Mouse (Mus musculus) MEL (cell line): Measurements from ENCODE around the gene Ssh1. TPM values are rescaled to one million over a fixed set of nuclear protein-coding genes. Genes with fewer than 3 reads are reported as not detected.

Source experiments
- DNase-seq: peaks from one replicate; pipeline ENCODE4 v3.0.0; 2011; ENCODE audit warnings: low read depth, low spot score
- H3K27ac ChIP-seq: 2 replicates; pipeline ENCODE4 v1.5.1; 2012; ENCODE audit warnings: low read depth, mild to moderate bottlenecking, control low read depth, low read length, moderate library complexity; ENCODE audit not compliant: control insufficient read depth
- H3K27me3 ChIP-seq, 2 experiments: fragments of 150-350 bp in 1 of 2; sonication (generic) in 1 of 2; 2 replicates each; pipeline ENCODE4 v1.6.1; 2012; ENCODE audit warnings: low read length in 2 of 2, mild to moderate bottlenecking in 2 of 2, improper control_type of control experiment in 1 of 2, moderate library complexity in 1 of 2; ENCODE audit not compliant: insufficient read depth in 2 of 2, control insufficient read depth in 1 of 2
- H3K36me3 ChIP-seq, 2 experiments: 2 replicates each; pipeline ENCODE4 v1.6.1; 2012 to 2014; ENCODE audit warnings: low read length in 2 of 2, improper control_type of control experiment in 1 of 2, inconsistent platforms in 1 of 2, mild to moderate bottlenecking in 1 of 2; ENCODE audit not compliant: insufficient read depth in 2 of 2, control insufficient read depth in 1 of 2
- H3K4me1 ChIP-seq, 2 experiments: fragments of 150-350 bp in 1 of 2; sonication (generic) in 1 of 2; 2 replicates each; pipeline ENCODE4 v1.6.1; 2012; ENCODE audit warnings: low read length in 2 of 2, improper control_type of control experiment in 1 of 2, mild to moderate bottlenecking in 1 of 2; ENCODE audit not compliant: insufficient read depth in 2 of 2, control insufficient read depth in 1 of 2
- H3K4me3 ChIP-seq, 2 experiments: fragments of 150-350 bp in 1 of 2; sonication (generic) in 1 of 2; 2 replicates each; pipeline ENCODE4 v1.5.1; 2012; ENCODE audit warnings: low read depth in 2 of 2, low read length in 2 of 2, mild to moderate bottlenecking in 2 of 2, moderate library complexity in 2 of 2, control low read depth in 1 of 2, improper control_type of control experiment in 1 of 2; ENCODE audit not compliant: control insufficient read depth in 1 of 2, insufficient read depth in 1 of 2
- H3K79me2 ChIP-seq: 2 replicates; pipeline ENCODE4 v1.6.1; 2012; ENCODE audit warnings: mild to moderate bottlenecking, low read length, moderate library complexity; ENCODE audit not compliant: control insufficient read depth, poor library complexity, insufficient read depth
- H3K9ac ChIP-seq: 2 replicates; pipeline ENCODE4 v1.6.1; 2012; ENCODE audit warnings: low read depth, mild to moderate bottlenecking, control low read depth, low read length, moderate library complexity; ENCODE audit not compliant: control insufficient read depth, poor library complexity, severe bottlenecking
- H3K9me3 ChIP-seq: fragments of 150-350 bp; sonication (generic); replicated peaks from 2 replicates; pipeline ENCODE4 v1.6.1; 2012; ENCODE audit warnings: mild to moderate bottlenecking, low read length, improper control_type of control experiment, moderate library complexity; ENCODE audit not compliant: insufficient read depth
- BHLHE40 ChIP-seq: IDR thresholded peaks from 2 replicates; pipeline ENCODE4 v1.6.1; 2012; ENCODE audit warnings: low read depth, mild to moderate bottlenecking, inconsistent platforms, low read length, improper control_type of control experiment, borderline replicate concordance
- CHD1 ChIP-seq: IDR thresholded peaks from 2 replicates; pipeline ENCODE4 v1.6.1; 2012; ENCODE audit warnings: low read depth, mild to moderate bottlenecking, inconsistent platforms, low read length, improper control_type of control experiment
- CTCF ChIP-seq, 3 experiments: IDR thresholded peaks in 2 of 3; conservative IDR thresholded peaks in 1 of 3; 2 replicates each; pipeline ENCODE4 v1.5.1; 2011 to 2012; ENCODE audit warnings: low read length in 3 of 3, low read depth in 2 of 3, mild to moderate bottlenecking in 2 of 3, improper control_type of control experiment in 1 of 3, inconsistent platforms in 1 of 3, mixed read lengths in 1 of 3, moderate library complexity in 1 of 3; ENCODE audit not compliant: control insufficient read depth in 1 of 3, insufficient read depth in 1 of 3, poor library complexity in 1 of 3, severe bottlenecking in 1 of 3
- E2F4 ChIP-seq: IDR thresholded peaks from 2 replicates; pipeline ENCODE4 v1.6.1; 2011; ENCODE audit warnings: low read depth, low read length, improper control_type of control experiment, borderline replicate concordance
- ELF1 ChIP-seq: IDR thresholded peaks from 2 replicates; pipeline ENCODE4 v1.6.1; 2014; ENCODE audit warnings: low read depth, mild to moderate bottlenecking, inconsistent platforms, low read length, improper control_type of control experiment, moderate library complexity
- EP300 ChIP-seq, 2 experiments: IDR thresholded peaks; 2 replicates each; pipeline ENCODE4 v1.6.1; 2011; ENCODE audit warnings: improper control_type of control experiment in 2 of 2, low read length in 2 of 2, low read depth in 1 of 2, mild to moderate bottlenecking in 1 of 2
- ETS1 ChIP-seq: IDR thresholded peaks from 2 replicates; pipeline ENCODE4 v1.6.1; 2012; ENCODE audit warnings: low read depth, mild to moderate bottlenecking, inconsistent platforms, low read length, improper control_type of control experiment, moderate library complexity
- GATA1 ChIP-seq: IDR thresholded peaks from 2 replicates; pipeline ENCODE4 v1.6.1; 2011; ENCODE audit warnings: low read depth, low read length, improper control_type of control experiment
- JUND ChIP-seq: IDR thresholded peaks from 2 replicates; pipeline ENCODE4 v1.6.1; 2011; ENCODE audit warnings: low read depth, mild to moderate bottlenecking, improper control_type of control experiment, low read length
- KAT2A ChIP-seq: conservative IDR thresholded peaks from 2 replicates; pipeline ENCODE4 v1.6.1; 2012; ENCODE audit warnings: low read depth, low read length, improper control_type of control experiment, inconsistent platforms
- MAFK ChIP-seq: IDR thresholded peaks from 2 replicates; pipeline ENCODE4 v1.6.1; 2011; ENCODE audit warnings: low read depth, mild to moderate bottlenecking, low read length, improper control_type of control experiment, borderline replicate concordance
- MAX ChIP-seq: IDR thresholded peaks from 2 replicates; pipeline ENCODE4 v1.6.1; 2011; ENCODE audit warnings: low read length, improper control_type of control experiment
- MEF2A ChIP-seq: IDR thresholded peaks from 2 replicates; pipeline ENCODE4 v1.6.1; 2014; ENCODE audit warnings: low read depth, mild to moderate bottlenecking, inconsistent platforms, low read length, improper control_type of control experiment; ENCODE audit not compliant: poor library complexity, insufficient replicate concordance, severe bottlenecking; ENCODE audit errors: extremely low read depth
- MYB ChIP-seq: IDR thresholded peaks from 2 replicates; pipeline ENCODE4 v1.6.1; 2011; ENCODE audit warnings: mild to moderate bottlenecking, low read depth, low read length, improper control_type of control experiment
- NELFE ChIP-seq: IDR thresholded peaks from 2 replicates; pipeline ENCODE4 v1.6.1; 2011; ENCODE audit warnings: low read depth, low read length, improper control_type of control experiment
- NRF1 ChIP-seq: IDR thresholded peaks from 2 replicates; pipeline ENCODE4 v1.6.1; 2014; ENCODE audit warnings: low read depth, mild to moderate bottlenecking, inconsistent platforms, low read length, improper control_type of control experiment, moderate library complexity; ENCODE audit not compliant: poor library complexity, insufficient read depth, severe bottlenecking
- POLR2A ChIP-seq, 2 experiments: IDR thresholded peaks; 2 replicates each; pipeline ENCODE4 v1.6.1; 2011 to 2012; ENCODE audit warnings: low read length in 2 of 2, mild to moderate bottlenecking in 2 of 2, control low read depth in 1 of 2, improper control_type of control experiment in 1 of 2, low read depth in 1 of 2, moderate library complexity in 1 of 2; ENCODE audit not compliant: control insufficient read depth in 1 of 2, insufficient read depth in 1 of 2, poor library complexity in 1 of 2
- POLR2AphosphoS5 ChIP-seq: IDR thresholded peaks from 2 replicates; pipeline ENCODE4 v1.6.1; 2012; ENCODE audit warnings: low read depth, borderline replicate concordance, mild to moderate bottlenecking, inconsistent platforms, low read length, moderate library complexity, mixed read lengths
- RAD21 ChIP-seq: IDR thresholded peaks from 2 replicates; pipeline ENCODE4 v1.6.1; 2011; ENCODE audit warnings: mild to moderate bottlenecking, low read depth, low read length, improper control_type of control experiment
- RCOR1 ChIP-seq: IDR thresholded peaks from 2 replicates; pipeline ENCODE4 v1.6.1; 2012; ENCODE audit warnings: low read depth, mild to moderate bottlenecking, inconsistent platforms, low read length, improper control_type of control experiment
- SMC3 ChIP-seq: IDR thresholded peaks from 2 replicates; pipeline ENCODE4 v1.6.1; 2011; ENCODE audit warnings: low read depth, low read length, improper control_type of control experiment
- TAL1 ChIP-seq: IDR thresholded peaks from 2 replicates; pipeline ENCODE4 v1.6.1; 2012; ENCODE audit warnings: mild to moderate bottlenecking, inconsistent platforms, low read length, moderate library complexity, mixed read lengths
- USF2 ChIP-seq, 2 experiments: IDR thresholded peaks; 2 replicates each; pipeline ENCODE4 v1.6.1; 2011 to 2012; ENCODE audit warnings: improper control_type of control experiment in 2 of 2, low read length in 2 of 2, borderline replicate concordance in 1 of 2, inconsistent platforms in 1 of 2, low read depth in 1 of 2, mild to moderate bottlenecking in 1 of 2; ENCODE audit not compliant: insufficient read depth in 1 of 2
- ZKSCAN1 ChIP-seq: IDR thresholded peaks from 2 replicates; pipeline ENCODE4 v1.6.1; 2012; ENCODE audit warnings: low read depth, mild to moderate bottlenecking, inconsistent platforms, low read length, improper control_type of control experiment, moderate library complexity
- ZMIZ1 ChIP-seq: IDR thresholded peaks from 2 replicates; pipeline ENCODE4 v1.6.1; 2012; ENCODE audit warnings: low read depth, mild to moderate bottlenecking, inconsistent platforms, low read length, improper control_type of control experiment, moderate library complexity
- ZNF384 ChIP-seq: IDR thresholded peaks from 2 replicates; pipeline ENCODE4 v1.6.1; 2012; ENCODE audit warnings: low read depth, mild to moderate bottlenecking, inconsistent platforms, low read length, improper control_type of control experiment
- polyA plus RNA-seq, 2 experiments: library from polyadenylated mRNA; stranded (reverse) in 1 of 2; unstranded in 1 of 2; fragments of >175 nt in 1 of 2; fragments of >200 nt in 1 of 2; gene quantifications; 2 replicates each; pipeline versions ENCODE4 v1.2.1 to v1.2.4; 2012; ENCODE audit warnings: low replicate concordance in 2 of 2, low read depth in 1 of 2; ENCODE audit not compliant: insufficient read length in 2 of 2, insufficient read depth in 1 of 2, missing spikeins in 1 of 2
- total RNA-seq: library from RNA; depleted of rRNA; stranded (reverse); fragments of 300-350 nt; gene quantifications from 2 replicates; pipeline ENCODE4 v1.2.3, GENCODE M21; 2012

Gene Ssh1
- total and polyA plus RNA-seq, 3 experiments, result 2.3 to 6.8 TPM; not detected in 1

- Histone ChIP-seq H3K4me3 (no peak overlapping the region), H3K27me3 (no peaks in the 10 kb centered on the region), H3K27ac (no peak overlapping the region), H3K9ac (no peak overlapping the region), H3K36me3 (no peaks in the 10 kb centered on the region; a peak in 1 of 4 replicates), H3K79me2 (no peaks in the 10 kb centered on the region), H3K9me3 (no peaks in the 10 kb centered on the region), H3K4me1 (peaks cover 0 to 7% of the 10 kb centered on the region in 2 experiments; a peak in 2 of 4 replicates)
- DNase-seq, result no peak
- TF ChIP-seq ETS1, result no peak
- TF ChIP-seq USF2 (IDR thresholded peaks at IDR 0.05; ENCODE audit: borderline replicate concordance in 1 of 2, insufficient read depth in 1 of 2, low read depth in 1 of 2, low read length in 2 of 2), result no peak
- no peak for TF ChIP-seq MYB
- TF ChIP-seq MAX, result no peak
- no peak for TF ChIP-seq CTCF (IDR thresholded peaks at IDR 0.05 in 2 of 3, conservative IDR thresholded peaks at IDR 0.05 in 1 of 3; ENCODE audit: control insufficient read depth in 1 of 3, insufficient read depth in 1 of 3, low read depth in 2 of 3, low read length in 3 of 3, poor library complexity in 1 of 3, severe bottlenecking in 1 of 3)
- TF ChIP-seq KAT2A, result no peak
- no peak for TF ChIP-seq SMC3
- no peak for TF ChIP-seq ZNF384
- no peak for TF ChIP-seq JUND
- TF ChIP-seq CHD1, result no peak
- TF ChIP-seq POLR2AphosphoS5, result no peak
- TF ChIP-seq ZKSCAN1, result no peak
- no peak for TF ChIP-seq NRF1
Measured at GRCm38 (mm10) chr5:114005100-114005499, 11.4 kb upstream of the Ssh1 start.

- Histone ChIP-seq H3K27ac (no peak overlapping the region), H3K4me3 (no peak overlapping the region), H3K79me2 (no peaks in the 10 kb centered on the region), H3K4me1 (peaks cover 0 to 7% of the 10 kb centered on the region in 2 experiments; a peak in 3 of 4 replicates), H3K9me3 (no peaks in the 10 kb centered on the region), H3K9ac (no peak overlapping the region), H3K27me3 (no peaks in the 10 kb centered on the region), H3K36me3 (no peaks in the 10 kb centered on the region; a peak in 1 of 4 replicates)
- TF ChIP-seq KAT2A, result no peak
- TF ChIP-seq POLR2A (IDR thresholded peaks at IDR 0.05; ENCODE audit: control insufficient read depth in 1 of 2, insufficient read depth in 1 of 2, low read depth in 1 of 2, low read length in 2 of 2, poor library complexity in 1 of 2), result no peak
- no peak for TF ChIP-seq GATA1
- no peak for TF ChIP-seq ZNF384
- TF ChIP-seq ELF1, result no peak
- TF ChIP-seq E2F4, result no peak
- no peak for TF ChIP-seq EP300 (IDR thresholded peaks at IDR 0.05; ENCODE audit: low read depth in 1 of 2, low read length in 2 of 2)
- no peak for TF ChIP-seq RCOR1
- no peak for TF ChIP-seq MAFK
- no peak for TF ChIP-seq ZMIZ1
- no peak for TF ChIP-seq SMC3
- no peak for TF ChIP-seq JUND
- no peak for TF ChIP-seq POLR2AphosphoS5
- no peak for TF ChIP-seq NRF1
- TF ChIP-seq ETS1, result no peak
- no peak for TF ChIP-seq TAL1
- TF ChIP-seq BHLHE40, result no peak
- no peak for TF ChIP-seq NELFE
- TF ChIP-seq MEF2A, result no peak
- no peak for TF ChIP-seq RAD21
- DNase-seq, result no peak
Measured at GRCm38 (mm10) chr5:114004573-114004972, 10.9 kb upstream of the Ssh1 start.
